In the genomic region with DNA sequence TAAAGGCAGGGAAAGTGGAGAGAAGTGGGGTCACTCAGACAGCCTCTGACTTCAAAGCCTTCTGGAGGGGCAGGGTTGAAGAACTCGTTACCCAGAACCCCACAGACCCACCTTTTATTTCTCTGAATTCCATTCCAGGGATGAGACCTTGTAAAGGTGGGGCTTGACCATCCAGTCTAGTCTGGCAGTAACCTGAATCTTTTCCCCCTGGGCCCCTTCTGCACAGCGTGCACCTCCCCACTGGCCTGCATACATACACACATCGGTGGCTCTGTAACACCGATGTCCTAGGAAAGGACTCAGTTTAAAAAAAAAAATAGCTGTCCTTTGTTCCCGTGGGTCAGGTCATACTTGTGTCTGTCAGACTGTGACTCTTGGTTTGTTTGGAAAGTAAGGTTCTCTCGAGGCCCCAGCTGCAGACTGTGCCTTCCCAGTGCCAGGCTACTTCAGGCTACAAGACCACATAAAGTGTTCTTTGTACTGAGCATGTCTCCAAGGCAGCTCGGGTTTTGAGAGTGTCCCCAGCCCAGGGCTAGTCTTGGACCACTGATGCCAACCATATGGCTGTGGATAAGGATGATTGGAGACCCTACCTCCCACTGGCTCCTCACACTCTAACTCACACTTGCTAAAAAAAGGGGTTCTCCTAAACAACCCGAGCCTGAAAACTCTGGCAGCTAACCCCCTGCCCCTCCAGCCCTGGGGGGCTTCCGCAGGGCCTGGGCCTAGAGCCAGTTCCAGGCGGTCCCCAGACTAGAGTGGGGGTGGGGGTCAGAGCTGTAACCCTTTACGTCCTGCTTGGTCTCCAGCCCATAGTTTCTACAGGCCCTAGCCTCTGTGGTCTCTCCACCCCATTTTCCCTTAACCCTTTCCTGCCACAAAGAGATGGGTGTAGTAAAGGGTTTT, we compare ENCODE assay signal across 8 mouse cellular contexts. TPM values are rescaled to one million over a fixed set of nuclear protein-coding genes. Genes with fewer than 3 reads are reported as not detected.
DNase-seq lines count a peak whose midpoint lies in the region; ATAC-seq lines count a peak whose summit lies in the region.

No protein-coding gene starts in this region.

- no peaks in the 10 kb centered on the region for H3K27me3 ChIP-seq in embryonic facial prominence, embryonic 11.5 days (ENCODE audit: control insufficient read depth, insufficient read depth, low read length)
- no peaks in the 10 kb centered on the region for H3K27me3 ChIP-seq in hindbrain, embryonic 16.5 days (replicated peaks; ENCODE audit: control insufficient read depth, insufficient read depth, low read length)
- H3K27me3 ChIP-seq in midbrain, embryonic 14.5 days (ENCODE audit: control insufficient read depth, insufficient read depth, low read length) = no peaks in the 10 kb centered on the region

- intact Hi-C loops in left cerebral cortex, postnatal 4 days (cut with DNase I) = no loop called here

- peak; percentile 79 for DNase-seq in left cerebral cortex, postnatal 4 days
- no peak for DNase-seq in left cerebral cortex, adult 11 months (ENCODE audit: low spot score)
- DNase-seq in embryonic facial prominence, embryonic 11.5 days (ENCODE audit: low spot score) = peak; percentile 83
- peak; percentile 72 for DNase-seq in midbrain, embryonic 14.5 days
- no peak for DNase-seq in frontal cortex, postnatal 10 days (ENCODE audit: low spot score in 2 of 2)
- DNase-seq in urinary bladder, adult 2 months (ENCODE audit: low spot score) = no peak

- H3K9ac ChIP-seq in embryonic facial prominence, embryonic 11.5 days (replicated peaks; ENCODE audit: low read length) = peak overlapping the region; percentile 83
- H3K9ac ChIP-seq in hindbrain, embryonic 16.5 days (ENCODE audit: low read depth, low read length) = peak overlapping the region; percentile 84
- peak overlapping the region; percentile 79 for H3K9ac ChIP-seq in midbrain, embryonic 14.5 days (replicated peaks; ENCODE audit: low read length)

- H3K4me1 ChIP-seq in embryonic facial prominence, embryonic 11.5 days (ENCODE audit: control insufficient read depth, insufficient read depth, low read length) = peaks cover 11% of the 10 kb centered on the region
- H3K4me1 ChIP-seq in hindbrain, embryonic 16.5 days (ENCODE audit: control insufficient read depth, insufficient read depth, low read depth, low read length) = peaks cover 38% of the 10 kb centered on the region
- H3K4me1 ChIP-seq in midbrain, embryonic 14.5 days (ENCODE audit: control insufficient read depth, insufficient read depth, low read length) = peaks cover 37% of the 10 kb centered on the region

- H3K4me3 ChIP-seq in embryonic facial prominence, embryonic 11.5 days (ENCODE audit: low read depth, low read length) = peak overlapping the region; percentile 67
- H3K4me3 ChIP-seq in hindbrain, embryonic 16.5 days (ENCODE audit: low read length) = peak overlapping the region; percentile 54
- H3K4me3 ChIP-seq in midbrain, embryonic 14.5 days (replicated peaks; ENCODE audit: low read depth, low read length) = peak overlapping the region; percentile 70

- H3K27ac ChIP-seq in embryonic facial prominence, embryonic 11.5 days (replicated peaks; ENCODE audit: low read depth, low read length) = peak overlapping the region; percentile 95
- H3K27ac ChIP-seq in hindbrain, embryonic 16.5 days (ENCODE audit: low read depth, low read length) = peak overlapping the region; percentile 84
- H3K27ac ChIP-seq in midbrain, embryonic 14.5 days (replicated peaks; ENCODE audit: low read depth, low read length) = peak overlapping the region; percentile 87

- H3K36me3 ChIP-seq in embryonic facial prominence, embryonic 11.5 days (replicated peaks; ENCODE audit: control insufficient read depth, insufficient read depth, low read depth, low read length) = no peaks in the 10 kb centered on the region
- no peaks in the 10 kb centered on the region for H3K36me3 ChIP-seq in hindbrain, embryonic 16.5 days (ENCODE audit: control insufficient read depth, insufficient read depth, low read length)
- no peaks in the 10 kb centered on the region for H3K36me3 ChIP-seq in midbrain, embryonic 14.5 days (ENCODE audit: control insufficient read depth, insufficient read depth, low read length)

- peak; percentile 83 for ATAC-seq in embryonic facial prominence, embryonic 11.5 days (replicated peaks; ENCODE audit: insufficient number of reproducible peaks, low FRiP score, low TSS enrichment, low read depth)
- ATAC-seq in hindbrain, embryonic 16.5 days = peak; percentile 87
- peak; percentile 70 for ATAC-seq in midbrain, embryonic 14.5 days (ENCODE audit: low FRiP score, low TSS enrichment)
- ATAC-seq in megakaryocyte, adult 5-6 weeks (ENCODE audit: poor library complexity, severe bottlenecking) = no peak

- peak overlapping the region; percentile 79 for H3K4me2 ChIP-seq in embryonic facial prominence, embryonic 11.5 days (ENCODE audit: low read depth, low read length)
- H3K4me2 ChIP-seq in hindbrain, embryonic 16.5 days (ENCODE audit: low read length) = peak overlapping the region; percentile 74
- peak overlapping the region; percentile 80 for H3K4me2 ChIP-seq in midbrain, embryonic 14.5 days (ENCODE audit: low read length)

- no peaks in the 10 kb centered on the region for H3K9me3 ChIP-seq in embryonic facial prominence, embryonic 11.5 days (replicated peaks; ENCODE audit: control insufficient read depth, low read length)
- no peaks in the 10 kb centered on the region for H3K9me3 ChIP-seq in hindbrain, embryonic 16.5 days (ENCODE audit: control insufficient read depth, low read length)
- no peaks in the 10 kb centered on the region for H3K9me3 ChIP-seq in midbrain, embryonic 14.5 days (ENCODE audit: control insufficient read depth, low read length)

- WGBS in embryonic facial prominence, embryonic 11.5 days = 2% methylated on average over 11 of the region's 11 CpGs
- 5% methylated on average over 11 of the region's 11 CpGs for WGBS in hindbrain, embryonic 16.5 days
- WGBS in midbrain, embryonic 14.5 days = 3% methylated on average over 11 of the region's 11 CpGs

RNA-seq across cellular contexts. Expression of gene Nynrin, which starts 0.9 kb away (rescaled TPM):
- total RNA-seq in left cerebral cortex, postnatal 4 days (2021) = 10 to 100 TPM; 39.1 to 40.9 TPM
- polyA plus RNA-seq in embryonic facial prominence, embryonic 11.5 days (2014; fragmentation: Nextera tagmentation; extraction: Ambion mirVana) = 13.6 and 19.4 TPM in 2 replicates
- 8.4 and 13.7 TPM in 2 replicates for polyA plus RNA-seq in hindbrain, embryonic 16.5 days (2015; fragmentation: Nextera tagmentation; extraction: Ambion mirVana)
- 6.5 and 11.2 TPM in 2 replicates for polyA plus RNA-seq in midbrain, embryonic 14.5 days (2014; fragmentation: Nextera tagmentation; extraction: Ambion mirVana)
- total RNA-seq in megakaryocyte, adult 5-6 weeks (2015) = 1.1 and 1.6 TPM in 2 replicates
- total RNA-seq in megakaryocyte, adult 5-6 weeks (2017) = 1.4 and 1.5 TPM in 2 replicates
- 6.2 and 11.2 TPM in 2 replicates for polyA plus RNA-seq in urinary bladder, adult 2 months (2012; rRNA removed)

RNA-seq across cellular contexts. Expression of gene Nfatc4, which starts 30.0 kb away (rescaled TPM):
- 1 to 10 TPM; 8.2 TPM for total RNA-seq in left cerebral cortex, postnatal 4 days (2021)
- polyA plus RNA-seq in embryonic facial prominence, embryonic 11.5 days (2014; fragmentation: Nextera tagmentation; extraction: Ambion mirVana) = 53.7 and 61.6 TPM in 2 replicates
- 6.5 and 11.9 TPM in 2 replicates for polyA plus RNA-seq in hindbrain, embryonic 16.5 days (2015; fragmentation: Nextera tagmentation; extraction: Ambion mirVana)
- polyA plus RNA-seq in midbrain, embryonic 14.5 days (2014; fragmentation: Nextera tagmentation; extraction: Ambion mirVana) = 6.2 and 8.7 TPM in 2 replicates
- not detected in 2 replicates for total RNA-seq in megakaryocyte, adult 5-6 weeks (2015)
- total RNA-seq in megakaryocyte, adult 5-6 weeks (2017) = not detected in 2 replicates
- 37.9 and 44.3 TPM in 2 replicates for polyA plus RNA-seq in urinary bladder, adult 2 months (2012; rRNA removed)

RNA-seq across cellular contexts. Expression of gene Cbln3, which starts 31.3 kb away (rescaled TPM):
- total RNA-seq in left cerebral cortex, postnatal 4 days (2021) = under 1 TPM; 0.44 to 0.74 TPM
- polyA plus RNA-seq in embryonic facial prominence, embryonic 11.5 days (2014; fragmentation: Nextera tagmentation; extraction: Ambion mirVana) = 0.07 and 0.17 TPM in 2 replicates
- polyA plus RNA-seq in hindbrain, embryonic 16.5 days (2015; fragmentation: Nextera tagmentation; extraction: Ambion mirVana) = 0.35 and 0.56 TPM in 2 replicates
- polyA plus RNA-seq in midbrain, embryonic 14.5 days (2014; fragmentation: Nextera tagmentation; extraction: Ambion mirVana) = 0.19 and 0.20 TPM in 2 replicates
- total RNA-seq in megakaryocyte, adult 5-6 weeks (2015) = 0.40 TPM in 1 of 2 replicates, not detected in the other
- total RNA-seq in megakaryocyte, adult 5-6 weeks (2017) = 0.44 TPM in 1 of 2 replicates, not detected in the other
- polyA plus RNA-seq in urinary bladder, adult 2 months (2012; rRNA removed) = 0.22 and 0.45 TPM in 2 replicates

RNA-seq across cellular contexts. Expression of gene Khnyn, which starts 31.8 kb away (rescaled TPM):
- total RNA-seq in left cerebral cortex, postnatal 4 days (2021) = 10 to 100 TPM; 12.5 to 13.4 TPM
- polyA plus RNA-seq in embryonic facial prominence, embryonic 11.5 days (2014; fragmentation: Nextera tagmentation; extraction: Ambion mirVana) = 10.4 and 11.9 TPM in 2 replicates
- polyA plus RNA-seq in hindbrain, embryonic 16.5 days (2015; fragmentation: Nextera tagmentation; extraction: Ambion mirVana) = 9.1 and 11.4 TPM in 2 replicates
- 6.5 and 7.1 TPM in 2 replicates for polyA plus RNA-seq in midbrain, embryonic 14.5 days (2014; fragmentation: Nextera tagmentation; extraction: Ambion mirVana)
- 9.4 and 11.8 TPM in 2 replicates for total RNA-seq in megakaryocyte, adult 5-6 weeks (2015)
- total RNA-seq in megakaryocyte, adult 5-6 weeks (2017) = 33.7 and 37.6 TPM in 2 replicates
- 26.2 and 26.8 TPM in 2 replicates for polyA plus RNA-seq in urinary bladder, adult 2 months (2012; rRNA removed)

RNA-seq across cellular contexts. Expression of gene Sdr39u1, which starts 47.2 kb away (rescaled TPM):
- 10 to 100 TPM; 63.1 to 75.9 TPM for total RNA-seq in left cerebral cortex, postnatal 4 days (2021)
- 55.7 and 59.4 TPM in 2 replicates for polyA plus RNA-seq in embryonic facial prominence, embryonic 11.5 days (2014; fragmentation: Nextera tagmentation; extraction: Ambion mirVana)
- polyA plus RNA-seq in hindbrain, embryonic 16.5 days (2015; fragmentation: Nextera tagmentation; extraction: Ambion mirVana) = 163 and 175 TPM in 2 replicates
- polyA plus RNA-seq in midbrain, embryonic 14.5 days (2014; fragmentation: Nextera tagmentation; extraction: Ambion mirVana) = 125 and 142 TPM in 2 replicates
- total RNA-seq in megakaryocyte, adult 5-6 weeks (2015) = 1.9 and 3.0 TPM in 2 replicates
- 0.99 and 2.9 TPM in 2 replicates for total RNA-seq in megakaryocyte, adult 5-6 weeks (2017)
- polyA plus RNA-seq in urinary bladder, adult 2 months (2012; rRNA removed) = 54.6 and 63.6 TPM in 2 replicates

Comparison
In these comparisons a context has a peak if more than half of its experiments do, and no peak if none do; other contexts are left out.
1. DNase-seq: peak in left cerebral cortex, postnatal 4 days (single experiment), embryonic facial prominence, embryonic 11.5 days (single experiment) and midbrain, embryonic 14.5 days (single experiment); none in left cerebral cortex, adult 11 months (single experiment), frontal cortex, postnatal 10 days (0 of 2) and urinary bladder, adult 2 months (single experiment).
2. Peak in every context shown above with its lines, with median percentiles within 50 percentile points of each other: H3K27ac ChIP-seq, H3K4me2 ChIP-seq, H3K4me3 ChIP-seq and H3K9ac ChIP-seq.